Mouse (Mus musculus): Measurements from ENCODE around the gene Gas7. TPM values are rescaled to one million over a fixed set of nuclear protein-coding genes. Genes with fewer than 3 reads are reported as not detected.

Gene Gas7
- total RNA-seq, 2 experiments from 2014 or later, result 5.5 to 7.5 TPM

DNA sequence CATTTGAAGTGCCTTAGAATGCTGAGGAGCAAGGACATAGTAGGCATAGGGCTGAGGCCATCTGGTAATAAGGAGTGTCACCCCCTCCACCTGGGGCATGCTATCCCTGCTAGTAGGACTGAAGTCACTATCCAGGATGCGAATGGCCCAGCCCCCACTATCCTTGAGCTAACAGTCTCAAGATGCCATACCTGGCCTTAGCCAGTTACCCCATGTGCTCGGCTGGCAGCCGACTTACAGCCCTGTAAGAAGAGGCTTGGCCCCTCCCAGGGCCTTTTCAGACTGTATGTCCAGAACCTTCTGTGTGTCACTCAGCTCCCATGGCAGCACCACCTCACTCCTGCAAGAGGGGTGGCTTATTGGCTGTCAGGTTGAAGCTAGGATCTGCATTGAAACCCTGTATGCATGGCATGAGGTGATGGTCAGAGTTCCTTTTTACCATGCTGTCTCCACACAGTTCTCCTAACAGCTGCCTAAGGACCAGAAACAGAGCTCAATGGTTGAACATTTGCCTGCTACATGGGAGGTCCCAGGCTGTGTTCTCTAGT is 213.3 kb downstream of the Gas7 start:
- ATAC-seq (replicated peaks; ENCODE audit: low FRiP score, poor library complexity, severe bottlenecking), result no peak

- no peak for ATAC-seq (replicated peaks; ENCODE audit: low FRiP score, poor library complexity, severe bottlenecking)
These were observed 214.8 kb downstream of the Gas7 start for GRCm38 (mm10) chr11:67670031-67670430.

DNA sequence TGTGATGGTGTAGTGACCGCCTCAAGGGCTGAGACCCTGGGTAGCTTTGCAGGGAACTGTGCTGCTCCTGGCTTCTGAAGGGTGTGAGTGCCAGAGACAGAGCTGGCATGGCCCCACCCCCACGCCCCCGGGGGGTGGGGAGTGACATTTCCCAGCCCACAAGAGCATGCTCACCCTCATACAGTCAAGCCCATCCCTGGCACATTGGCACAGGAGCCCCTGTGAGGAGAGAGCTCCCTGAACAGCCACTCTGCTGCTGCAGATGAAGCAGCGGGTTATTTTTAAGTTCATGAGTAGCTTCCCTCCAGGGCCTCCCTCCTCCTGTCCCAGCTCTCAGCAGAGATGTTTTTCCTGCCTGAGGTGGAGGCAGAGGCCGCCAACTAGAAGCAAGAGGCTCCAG is 216.9 kb downstream of the Gas7 start:
- ATAC-seq (replicated peaks; ENCODE audit: low FRiP score, poor library complexity, severe bottlenecking), result no peak

DNA sequence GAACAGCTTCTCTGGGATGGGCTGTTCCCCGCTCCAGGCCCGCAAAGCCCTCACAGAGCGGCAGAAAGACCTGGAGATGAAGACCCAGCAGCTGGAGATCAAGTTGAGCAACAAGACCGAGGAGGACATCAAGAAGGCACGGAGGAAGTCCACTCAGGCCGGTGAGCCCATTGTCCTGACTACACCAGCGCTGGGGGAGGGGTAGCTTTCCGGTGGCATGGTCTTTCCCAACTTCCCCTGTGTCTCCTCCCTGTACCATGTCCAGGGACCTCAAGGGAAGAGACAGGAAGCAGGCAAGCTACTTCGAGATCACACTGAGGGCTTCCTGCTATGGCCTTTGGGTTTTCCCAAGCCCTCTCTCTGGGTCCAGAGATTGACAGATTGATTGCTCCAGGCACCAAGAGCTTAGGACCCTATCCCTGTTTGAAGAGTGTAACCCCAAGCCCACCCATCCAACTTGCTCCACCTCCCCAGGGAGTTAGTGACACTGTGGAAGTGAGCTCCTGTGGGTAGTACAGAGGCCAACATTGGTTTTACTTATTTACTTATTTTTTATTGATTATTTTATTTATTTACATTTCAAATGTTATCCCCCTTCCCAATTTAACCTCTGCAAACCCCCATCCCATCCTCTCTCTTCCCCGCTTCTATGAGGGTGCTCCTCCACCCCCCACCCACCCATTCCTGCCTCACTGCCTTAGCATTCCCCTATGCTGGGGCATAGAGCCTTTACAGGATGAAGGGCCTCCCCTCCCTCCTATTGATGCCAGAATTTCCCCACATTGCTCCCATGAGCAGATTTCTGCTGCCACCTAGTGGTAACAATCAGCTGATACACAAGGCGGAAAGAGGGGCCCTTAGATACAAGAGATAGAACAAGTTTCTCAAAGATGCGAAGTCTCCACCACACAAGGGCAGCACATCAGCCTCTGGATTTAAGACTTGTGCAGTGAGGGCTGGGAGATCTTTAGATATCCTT is 220.6 kb downstream of the Gas7 start:
- ATAC-seq (replicated peaks; ENCODE audit: low FRiP score, poor library complexity, severe bottlenecking), result no peak

GRCm38 (mm10) chr11:67679300-67679699 is 224.1 kb downstream of the Gas7 start:
- no peak for ATAC-seq (replicated peaks; ENCODE audit: low FRiP score, poor library complexity, severe bottlenecking)

- no peak for ATAC-seq (replicated peaks; ENCODE audit: low FRiP score, poor library complexity, severe bottlenecking)
These were observed 224.7 kb downstream of the Gas7 start for GRCm38 (mm10) chr11:67679930-67680329.

- no peak for ATAC-seq (replicated peaks; ENCODE audit: low FRiP score, poor library complexity, severe bottlenecking)
These were observed 226.6 kb downstream of the Gas7 start for GRCm38 (mm10) chr11:67681871-67682270.

GRCm38 (mm10) chr11:67686109-67686508 is 230.9 kb downstream of the Gas7 start:
- no peak for ATAC-seq (replicated peaks; ENCODE audit: low FRiP score, poor library complexity, severe bottlenecking)

DNA sequence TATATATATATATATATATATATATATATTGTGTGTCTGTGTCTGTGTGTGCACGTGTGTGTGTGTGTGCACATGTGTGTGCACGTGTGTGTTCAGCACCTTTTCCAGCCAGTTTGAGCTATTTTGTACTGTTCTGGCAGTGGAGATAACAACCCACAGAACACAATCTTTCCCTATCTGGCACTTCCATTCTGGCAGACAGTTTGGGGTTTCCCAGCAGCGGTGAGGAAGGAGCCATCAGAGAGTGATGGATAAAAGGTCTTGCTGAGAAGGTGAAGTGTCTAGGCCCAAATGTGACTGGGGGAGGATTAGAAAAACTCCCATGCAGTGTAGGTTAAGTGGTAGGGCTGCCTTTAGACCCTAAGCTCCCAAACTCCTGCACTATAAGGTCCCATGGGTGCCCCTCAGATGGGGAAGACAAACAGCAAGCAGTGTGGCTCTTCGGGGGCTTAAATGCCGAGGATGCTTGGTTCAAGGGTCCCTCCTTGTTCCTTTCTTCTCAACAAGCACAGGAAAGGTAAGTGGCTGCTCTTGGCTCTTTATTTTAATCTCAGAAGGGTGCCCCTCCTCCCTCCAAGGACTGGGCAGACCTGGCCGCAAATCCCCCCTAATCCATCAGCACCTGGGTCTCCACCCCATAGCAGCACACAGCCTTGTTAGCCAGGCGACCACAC is 239.6 kb downstream of the Gas7 start, which contains the start of gene Rcvrn:
TSS of gene Rcvrn (plus strand) at position 624 of the 674 bp plus-strand sequence.
- ATAC-seq (replicated peaks; ENCODE audit: low FRiP score, poor library complexity, severe bottlenecking), result no peak

GRCm38 (mm10) chr11:67712976-67713375 is 257.7 kb downstream of the Gas7 start:
- no peak for ATAC-seq (replicated peaks; ENCODE audit: low FRiP score, poor library complexity, severe bottlenecking)

DNA sequence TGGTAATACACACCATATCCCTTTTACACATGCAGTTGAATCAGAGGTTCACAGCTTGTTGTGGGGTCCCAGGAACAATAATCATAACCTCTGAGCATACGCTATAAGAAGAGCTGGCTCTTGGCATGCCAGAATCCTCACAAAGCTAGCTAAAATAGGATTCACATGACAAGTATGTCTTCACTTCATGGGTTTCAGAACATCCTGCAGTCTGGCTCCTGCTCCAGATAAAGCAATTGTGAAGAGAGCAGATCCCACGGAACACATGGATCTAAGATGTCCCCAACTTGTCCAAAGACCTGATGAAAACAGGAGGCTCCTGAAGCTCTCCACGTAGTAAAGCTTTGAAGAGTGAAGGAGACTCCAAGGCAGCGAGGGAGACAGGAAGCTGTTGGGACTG is 260.1 kb downstream of the Gas7 start:
- ATAC-seq (replicated peaks; ENCODE audit: low FRiP score, poor library complexity, severe bottlenecking), result no peak

DNA sequence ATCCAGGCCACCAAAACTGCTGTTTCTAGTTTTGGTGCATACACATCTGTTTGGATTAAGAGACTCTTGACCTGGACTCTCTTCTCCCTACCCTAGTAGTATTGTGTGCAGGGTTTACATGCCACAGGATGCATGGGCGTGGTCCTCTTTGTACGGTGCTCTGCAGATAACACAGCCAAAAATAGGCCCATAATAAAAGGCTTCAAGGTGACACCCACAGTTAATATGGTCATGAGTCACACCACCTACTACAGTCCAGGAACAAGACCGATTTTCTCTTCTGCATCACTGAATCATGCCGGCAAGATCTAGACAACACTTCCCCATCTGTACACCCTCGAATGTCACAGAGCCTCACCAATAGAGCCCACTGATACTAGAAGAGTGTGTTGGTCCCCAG is 266.2 kb downstream of the Gas7 start:
- ATAC-seq (replicated peaks; ENCODE audit: low FRiP score, poor library complexity, severe bottlenecking), result no peak

GRCm38 (mm10) chr11:67722399-67723156 is 267.3 kb downstream of the Gas7 start:
- no peak for ATAC-seq (replicated peaks; ENCODE audit: low FRiP score, poor library complexity, severe bottlenecking)

- ATAC-seq (replicated peaks; ENCODE audit: low FRiP score, poor library complexity, severe bottlenecking), result no peak
These were observed 268.2 kb downstream of the Gas7 start for GRCm38 (mm10) chr11:67723231-67724013.

DNA sequence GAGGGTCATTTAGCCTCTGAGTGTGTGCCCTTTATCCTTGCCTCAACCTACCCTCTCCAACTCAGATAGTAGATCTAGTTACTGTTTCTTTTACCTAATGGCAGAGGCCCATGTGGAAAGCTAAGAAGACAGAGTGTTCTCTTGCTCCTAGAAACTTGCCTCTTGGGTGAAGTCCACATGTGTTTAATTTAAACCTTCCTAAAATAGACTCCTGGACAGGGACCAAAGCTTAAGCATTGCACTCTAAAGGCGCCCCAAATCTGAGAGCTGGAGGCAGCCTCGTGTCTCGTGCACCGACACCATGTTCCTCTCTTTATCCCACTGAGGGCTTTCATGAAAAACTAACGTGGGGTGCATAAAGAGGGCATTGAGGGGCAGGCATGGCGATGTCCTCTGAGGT is 271.9 kb downstream of the Gas7 start:
- ATAC-seq (replicated peaks; ENCODE audit: low FRiP score, poor library complexity, severe bottlenecking), result no peak

GRCm38 (mm10) chr11:67728726-67729125 is 273.5 kb downstream of the Gas7 start:
- no peak for ATAC-seq (replicated peaks; ENCODE audit: low FRiP score, poor library complexity, severe bottlenecking)

GRCm38 (mm10) chr11:67731056-67731455 is 275.8 kb downstream of the Gas7 start:
- no peak for ATAC-seq (replicated peaks; ENCODE audit: low FRiP score, poor library complexity, severe bottlenecking)

GRCm38 (mm10) chr11:67733726-67734125 is 278.5 kb downstream of the Gas7 start:
- ATAC-seq (replicated peaks; ENCODE audit: low FRiP score, poor library complexity, severe bottlenecking), result no peak

DNA sequence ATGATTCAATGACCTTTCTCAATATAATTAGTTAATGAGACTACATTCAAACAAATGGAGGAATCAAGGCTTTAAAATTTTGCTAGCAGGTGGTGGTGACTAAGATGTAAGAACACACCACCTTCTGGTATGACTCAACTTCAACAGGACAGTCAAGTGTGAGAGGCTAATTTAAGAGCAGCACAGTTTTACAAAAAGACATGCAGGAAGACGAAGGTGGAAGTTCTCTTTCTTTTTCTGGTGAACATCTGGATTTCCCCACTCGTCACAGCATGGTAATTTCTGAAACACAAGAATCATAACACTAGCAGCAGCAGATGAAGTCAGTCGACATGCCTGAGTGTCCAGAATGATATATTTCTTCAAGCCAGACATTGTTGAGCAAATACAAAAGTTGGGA is 279.4 kb downstream of the Gas7 start:
- ATAC-seq (replicated peaks; ENCODE audit: low FRiP score, poor library complexity, severe bottlenecking), result no peak
